Mouse (Mus musculus) hindbrain, embryonic 10.5 days (tissue): ENCODE measurements around the gene Slc38a9. TPM values are rescaled to one million over a fixed set of nuclear protein-coding genes. Genes with fewer than 3 reads are reported as not detected.

Source experiments
- polyA plus RNA-seq: library from polyadenylated mRNA; unstranded; fragments of >200 nt; fragmentation: Nextera tagmentation; extraction: Ambion mirVana; gene quantifications from 2 replicates; pipeline ENCODE4 v1.2.1, GENCODE M21; 2016

Slc38a9 gene
- polyA plus RNA-seq, 1 experiment from 2014 or later, result 18.7 TPM

Other genes starting within 250 kb of the Slc38a9 start
- 22.8 and 24.5 TPM in 2 replicates for gene Il6st, start 196.7 kb upstream of the Slc38a9 start, polyA plus RNA-seq
- gene Il31ra, start 66.4 kb upstream of the Slc38a9 start, polyA plus RNA-seq, result not detected in 2 replicates
- gene Ddx4, start 8.3 kb upstream of the Slc38a9 start, polyA plus RNA-seq, result 0.31 and 1.3 TPM in 2 replicates
- gene Plpp1, start 140.0 kb downstream of the Slc38a9 start, polyA plus RNA-seq, result 22.6 and 25.5 TPM in 2 replicates